Mouse (Mus musculus): Measurements from ENCODE around the gene Kti12.

- no peak for TF ChIP-seq POLR2A (IDR thresholded peaks at IDR 0.05; ENCODE audit: low read depth, low read length)
- no peak for TF ChIP-seq CTCF (conservative IDR thresholded peaks at IDR 0.05; ENCODE audit: insufficient read depth, insufficient read length, low read depth, low read length)
Measured at GRCm38 (mm10) chr4:108803535-108803934, 44.0 kb upstream of the Kti12 start.
